Mouse (Mus musculus) brain, embryonic 14.5 days (tissue): Measurements from ENCODE around the gene Gm8020. TPM values are rescaled to one million over a fixed set of nuclear protein-coding genes. Genes with fewer than 3 reads are reported as not detected.
"Not testable (repeated sequence)": the region's sequence is repeated elsewhere in the genome, so short reads cannot be mapped to it uniquely, and the experiment has no call there.

ENCODE experiments used
- DNase-seq: peaks from one replicate; pipeline ENCODE4 v3.0.0-alpha.2; 2011; ENCODE audit warnings: low read depth
- polyA plus RNA-seq: library from polyadenylated mRNA; depleted of rRNA; stranded (reverse); fragments of >200 nt; gene quantifications from 2 replicates; pipeline ENCODE4 v1.2.3, GENCODE M21; 2012; rRNA removed

Gm8020 gene
- not detected in 2 replicates for polyA plus RNA-seq

- not testable (repeated sequence) for DNase-seq
Measured at GRCm38 (mm10) chr14:42502249-42502648, at the start of gene Gm8020. TSS of gene Gm8020 (minus strand) at chr14:42502349.

GRCm38 (mm10) chr14:42543170-42543701 is 41.1 kb upstream of the Gm8020 start:
- not testable (repeated sequence) for DNase-seq

GRCm38 (mm10) chr14:42542316-42543169 is 40.4 kb upstream of the Gm8020 start:
- DNase-seq: not testable (repeated sequence)

- DNase-seq: not testable (repeated sequence)
Measured at GRCm38 (mm10) chr14:42524182-42524581, 22.0 kb upstream of the Gm8020 start, which contains the start of gene Gm8024. TSS of gene Gm8024 (minus strand) at chr14:42524282.

- not testable (repeated sequence) for DNase-seq
Measured at GRCm38 (mm10) chr14:42463581-42463980, 38.6 kb downstream of the Gm8020 start, which contains the start of gene Gm8011. TSS of gene Gm8011 (plus strand) at chr14:42463881.

Other genes with a start within 250 kb of the Gm8020 start
- gene Gm17026, start 242.3 kb downstream of the Gm8020 start, polyA plus RNA-seq: not detected in 2 replicates
- gene Gm9611, start 205.0 kb downstream of the Gm8020 start, polyA plus RNA-seq: not detected in 2 replicates
- not detected in 2 replicates for gene Gm7995, start 192.1 kb downstream of the Gm8020 start, polyA plus RNA-seq
- not detected in 2 replicates for gene Gm8005, start 62.7 kb downstream of the Gm8020 start, polyA plus RNA-seq
- not detected in 2 replicates for gene Gm8011, start 38.5 kb downstream of the Gm8020 start, polyA plus RNA-seq
- not detected in 2 replicates for gene Gm8024, start 21.9 kb upstream of the Gm8020 start, polyA plus RNA-seq
- gene Gm17124, start 97.5 kb upstream of the Gm8020 start, polyA plus RNA-seq: not detected in 2 replicates
- not detected in 2 replicates for gene Gm3633, start 139.6 kb upstream of the Gm8020 start, polyA plus RNA-seq
- not detected in 2 replicates for gene Gm10378, start 153.6 kb upstream of the Gm8020 start, polyA plus RNA-seq